Mouse (Mus musculus): ENCODE measurements at regions not wholly inside any gene's neighbourhood (a gene's known extent, or its start where the extent isn't known, plus 50 kb on each side); places are given as distances from the start of the nearest gene placed in this dataset.
A peak's percentile ranks its signal among the peaks of the same experiment; 100 is the strongest.

DNA sequence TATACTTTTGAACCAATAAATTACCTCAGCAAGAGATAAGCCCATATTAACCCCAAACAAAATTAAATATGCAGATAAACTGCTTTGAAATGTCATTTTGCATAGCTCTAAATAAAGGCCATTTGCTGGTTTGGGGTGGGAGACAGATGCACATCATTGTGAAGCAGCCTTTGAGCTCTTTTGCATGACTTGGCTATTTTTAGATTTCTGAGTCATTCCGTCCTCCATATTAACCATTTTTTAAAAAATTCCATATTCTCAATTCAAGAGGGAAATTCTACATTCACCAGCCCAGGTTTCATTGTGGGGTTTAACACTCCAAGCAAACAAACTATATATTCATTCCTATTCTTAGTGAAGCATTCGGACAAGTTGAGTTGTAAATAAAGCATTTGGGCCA, 177.6 kb upstream of the Pde3a start:
- no peak overlapping the region for H3K9ac ChIP-seq (ENCODE audit: low read depth, low read length)
- no peak overlapping the region for H3K27ac ChIP-seq (ENCODE audit: low read length)
- WGBS: 78% methylated on average over 2 of the region's 2 CpGs
- H3K27me3 ChIP-seq (replicated peaks; ENCODE audit: control insufficient read depth, insufficient read depth, low read length): no peaks in the 10 kb centered on the region
- no peak for ATAC-seq
- no peak overlapping the region for H3K4me3 ChIP-seq (ENCODE audit: low read length)
- H3K4me2 ChIP-seq (ENCODE audit: low read depth, low read length): no peak overlapping the region
- no peaks in the 10 kb centered on the region for H3K9me3 ChIP-seq (ENCODE audit: control insufficient read depth, low read length)
- no peaks in the 10 kb centered on the region for H3K4me1 ChIP-seq (ENCODE audit: control insufficient read depth, insufficient read depth, low read length)
- H3K36me3 ChIP-seq (ENCODE audit: control insufficient read depth, insufficient read depth, low read length): no peaks in the 10 kb centered on the region

DNA sequence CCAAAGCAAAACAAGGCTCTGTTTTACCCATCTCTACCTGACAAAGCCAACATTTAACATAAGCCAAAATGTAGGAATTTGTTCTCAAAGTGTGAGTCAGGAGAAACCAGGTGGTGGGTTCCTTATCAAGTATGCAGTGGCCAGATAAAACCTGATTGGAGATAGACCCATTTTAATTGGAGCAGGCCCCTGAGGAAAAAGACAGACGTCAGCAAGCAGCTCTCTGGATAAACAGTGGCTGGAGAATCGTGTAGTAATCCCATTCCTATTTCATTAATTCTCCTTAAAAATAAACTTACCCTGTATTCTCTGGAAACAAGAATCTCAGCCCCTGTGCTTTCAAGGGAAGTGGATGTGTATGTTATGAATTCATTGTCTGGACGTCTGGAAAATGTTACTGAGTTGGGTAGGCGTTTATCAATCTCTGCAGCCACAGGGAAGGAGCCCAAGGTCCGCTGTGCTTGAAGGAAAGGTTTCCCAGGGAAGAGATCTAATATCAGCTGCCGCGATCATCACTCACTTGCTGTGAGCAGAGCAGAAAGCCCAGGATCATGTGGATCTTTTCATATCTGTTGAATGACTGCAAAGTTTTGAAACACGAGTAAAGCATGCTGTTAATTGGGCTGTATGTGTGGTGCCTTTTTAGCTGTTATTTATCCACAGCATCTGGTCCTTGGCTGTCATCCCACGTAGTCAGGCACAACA, 157.8 kb upstream of the Pde3a start:
- Histone ChIP-seq H3K9me3 (ENCODE audit: control insufficient read depth, low read length) (no peaks in the 10 kb centered on the region), H3K4me3 (ENCODE audit: low read length) (no peak overlapping the region), H3K9ac (ENCODE audit: low read depth, low read length) (no peak overlapping the region), H3K27me3 (replicated peaks; ENCODE audit: control insufficient read depth, insufficient read depth, low read length) (no peaks in the 10 kb centered on the region), H3K4me2 (ENCODE audit: low read depth, low read length) (no peak overlapping the region), H3K27ac (ENCODE audit: low read length) (peak overlapping the region; percentile 29), H3K4me1 (ENCODE audit: control insufficient read depth, insufficient read depth, low read length) (no peaks in the 10 kb centered on the region; the same call in 1 of the 2 replicates), H3K36me3 (ENCODE audit: control insufficient read depth, insufficient read depth, low read length) (no peaks in the 10 kb centered on the region)
- WGBS: 32% methylated on average over 9 of the region's 9 CpGs
- peak; percentile 65 for ATAC-seq

DNA sequence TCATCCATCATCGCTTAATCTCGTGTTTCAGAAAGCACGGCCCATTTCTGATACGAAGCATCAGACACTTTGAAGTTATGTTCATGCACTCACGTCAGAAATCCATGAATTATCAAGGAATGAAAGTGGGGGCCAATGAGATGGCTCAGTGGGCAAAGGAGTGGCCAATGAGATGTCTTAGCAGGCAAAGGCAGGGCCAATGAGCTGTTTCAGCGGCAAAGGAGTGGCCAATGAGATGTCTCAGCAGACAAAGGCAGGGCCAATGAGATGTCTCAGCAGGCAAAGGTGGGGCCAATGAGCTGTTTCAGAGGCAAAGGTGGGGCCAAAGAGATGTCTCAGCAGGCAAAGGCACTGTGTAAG, 157.3 kb upstream of the Pde3a start:
- 60% methylated on average over 6 of the region's 6 CpGs for WGBS
- Histone ChIP-seq H3K27me3 (replicated peaks; ENCODE audit: control insufficient read depth, insufficient read depth, low read length) (no peaks in the 10 kb centered on the region), H3K4me1 (ENCODE audit: control insufficient read depth, insufficient read depth, low read length) (no peaks in the 10 kb centered on the region; the same call in 1 of the 2 replicates), H3K9me3 (ENCODE audit: control insufficient read depth, low read length) (no peaks in the 10 kb centered on the region), H3K36me3 (ENCODE audit: control insufficient read depth, insufficient read depth, low read length) (no peaks in the 10 kb centered on the region), H3K4me2 (ENCODE audit: low read depth, low read length) (no peak overlapping the region), H3K27ac (ENCODE audit: low read length) (no peak overlapping the region), H3K4me3 (ENCODE audit: low read length) (no peak overlapping the region), H3K9ac (ENCODE audit: low read depth, low read length) (no peak overlapping the region)
- peak; percentile 11; the same call in 1 of the 2 replicates for ATAC-seq

GRCm38 (mm10) chr6:141097338-141098122, 151.5 kb upstream of the Pde3a start:
- H3K27ac ChIP-seq (ENCODE audit: low read length): no peak overlapping the region
- no peak overlapping the region for H3K4me2 ChIP-seq (ENCODE audit: low read depth, low read length)
- H3K36me3 ChIP-seq (ENCODE audit: control insufficient read depth, insufficient read depth, low read length): no peaks in the 10 kb centered on the region
- WGBS: 52% methylated on average over 13 of the region's 13 CpGs
- H3K4me1 ChIP-seq (ENCODE audit: control insufficient read depth, insufficient read depth, low read length): 0 out of 2 replicates have a peak, but pooled peaks cover 5% of the 10 kb centered on the region
- no peak for ATAC-seq
- no peak overlapping the region for H3K4me3 ChIP-seq (ENCODE audit: low read length)
- no peak overlapping the region for H3K9ac ChIP-seq (ENCODE audit: low read depth, low read length)
- no peaks in the 10 kb centered on the region for H3K9me3 ChIP-seq (ENCODE audit: control insufficient read depth, low read length)
- H3K27me3 ChIP-seq (replicated peaks; ENCODE audit: control insufficient read depth, insufficient read depth, low read length): no peaks in the 10 kb centered on the region

- no peaks in the 10 kb centered on the region for H3K9me3 ChIP-seq (ENCODE audit: control insufficient read depth, low read length)
- H3K4me2 ChIP-seq (ENCODE audit: low read depth, low read length): no peak overlapping the region
- no peak overlapping the region for H3K9ac ChIP-seq (ENCODE audit: low read depth, low read length)
- H3K36me3 ChIP-seq (ENCODE audit: control insufficient read depth, insufficient read depth, low read length): no peaks in the 10 kb centered on the region
- H3K27me3 ChIP-seq (replicated peaks; ENCODE audit: control insufficient read depth, insufficient read depth, low read length): no peaks in the 10 kb centered on the region
- no peaks in the 10 kb centered on the region for H3K4me1 ChIP-seq (ENCODE audit: control insufficient read depth, insufficient read depth, low read length)
- 63% methylated on average over 5 of the region's 5 CpGs for WGBS
- no peak overlapping the region for H3K4me3 ChIP-seq (ENCODE audit: low read length)
- ATAC-seq: no peak
- H3K27ac ChIP-seq (ENCODE audit: low read length): no peak overlapping the region
These were observed 130.8 kb upstream of the Pde3a start for GRCm38 (mm10) chr6:141118287-141118686.

DNA sequence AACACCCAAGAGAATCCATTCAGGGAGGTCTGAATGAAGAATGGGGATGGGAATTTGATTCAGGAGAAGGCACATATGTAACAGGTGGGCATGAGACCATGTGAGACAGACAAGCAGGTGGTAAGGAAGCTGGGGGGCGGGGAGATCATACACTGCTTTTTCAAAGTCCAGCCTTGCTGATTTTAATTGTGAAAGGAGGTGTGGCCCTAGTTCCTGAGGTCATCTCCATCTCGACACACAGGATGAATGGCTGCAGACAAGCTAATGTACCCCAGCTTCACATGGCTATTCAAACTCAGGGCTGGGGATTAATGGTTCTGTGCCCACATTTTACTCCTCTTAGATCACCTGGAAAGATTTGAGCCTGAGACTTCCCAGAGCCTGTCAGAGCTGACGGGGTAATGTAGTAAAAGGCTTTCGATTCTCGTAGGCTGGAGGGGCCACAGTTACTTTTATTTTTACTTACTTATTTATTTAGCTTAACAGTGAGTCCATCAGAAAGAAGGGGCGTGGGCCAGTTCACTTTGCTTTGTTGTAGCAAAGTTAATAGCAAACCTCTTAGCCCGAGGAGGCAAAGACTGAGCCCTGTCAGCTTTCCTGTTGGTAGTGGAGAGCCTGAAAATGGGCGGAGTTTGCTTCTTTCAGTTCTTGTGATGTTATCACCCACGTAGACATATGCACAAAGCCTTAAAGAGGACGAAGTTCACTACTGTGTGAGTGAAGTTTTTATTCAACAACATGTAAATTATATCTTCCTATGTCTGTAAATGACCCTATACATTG, 122.3 kb upstream of the Pde3a start:
- H3K27ac ChIP-seq (ENCODE audit: low read length): no peak overlapping the region
- H3K9me3 ChIP-seq (ENCODE audit: control insufficient read depth, low read length): no peaks in the 10 kb centered on the region
- H3K27me3 ChIP-seq (replicated peaks; ENCODE audit: control insufficient read depth, insufficient read depth, low read length): no peaks in the 10 kb centered on the region
- ATAC-seq: peak; percentile 91
- 30% methylated on average over 10 of the region's 10 CpGs for WGBS
- H3K4me3 ChIP-seq (ENCODE audit: low read length): peak overlapping the region; percentile 3; the same call in 1 of the 2 replicates
- peak overlapping the region; percentile 34 for H3K4me2 ChIP-seq (ENCODE audit: low read depth, low read length)
- H3K4me1 ChIP-seq (ENCODE audit: control insufficient read depth, insufficient read depth, low read length): no peaks in the 10 kb centered on the region
- H3K36me3 ChIP-seq (ENCODE audit: control insufficient read depth, insufficient read depth, low read length): no peaks in the 10 kb centered on the region
- no peak overlapping the region for H3K9ac ChIP-seq (ENCODE audit: low read depth, low read length)

GRCm38 (mm10) chr6:141129596-141129995, 119.5 kb upstream of the Pde3a start:
- no peaks in the 10 kb centered on the region for H3K27me3 ChIP-seq (replicated peaks; ENCODE audit: control insufficient read depth, insufficient read depth, low read length)
- H3K9ac ChIP-seq (ENCODE audit: low read depth, low read length): no peak overlapping the region
- no peaks in the 10 kb centered on the region for H3K4me1 ChIP-seq (ENCODE audit: control insufficient read depth, insufficient read depth, low read length)
- no peak overlapping the region for H3K4me3 ChIP-seq (ENCODE audit: low read length)
- no peaks in the 10 kb centered on the region for H3K9me3 ChIP-seq (ENCODE audit: control insufficient read depth, low read length)
- no peak overlapping the region for H3K4me2 ChIP-seq (ENCODE audit: low read depth, low read length)
- no peak overlapping the region for H3K27ac ChIP-seq (ENCODE audit: low read length)
- H3K36me3 ChIP-seq (ENCODE audit: control insufficient read depth, insufficient read depth, low read length): no peaks in the 10 kb centered on the region
- ATAC-seq: no peak
- WGBS: 88% methylated on average over 1 of the region's 1 CpGs

DNA sequence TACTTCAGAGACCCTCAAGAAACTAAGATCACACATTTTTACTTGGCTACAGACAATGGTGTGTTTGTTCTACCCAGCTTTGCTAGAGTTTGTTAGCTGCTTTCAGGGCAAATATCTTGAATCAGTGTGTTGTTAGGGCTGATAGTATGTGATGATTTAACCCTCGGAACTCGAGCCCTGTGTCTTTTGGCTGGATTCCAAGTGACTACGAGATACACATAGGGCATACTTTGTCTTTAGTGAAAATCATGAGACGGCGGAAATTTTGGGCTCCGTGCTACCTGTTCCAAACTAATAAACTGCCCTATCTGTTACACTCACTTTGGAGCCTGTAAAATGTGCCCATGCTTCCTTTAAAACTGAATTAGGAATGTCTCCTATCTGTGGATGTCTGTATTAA, 114.9 kb upstream of the Pde3a start:
- Histone ChIP-seq H3K9me3 (ENCODE audit: control insufficient read depth, low read length) (no peaks in the 10 kb centered on the region), H3K4me3 (ENCODE audit: low read length) (no peak overlapping the region), H3K36me3 (ENCODE audit: control insufficient read depth, insufficient read depth, low read length) (no peaks in the 10 kb centered on the region), H3K27me3 (replicated peaks; ENCODE audit: control insufficient read depth, insufficient read depth, low read length) (no peaks in the 10 kb centered on the region), H3K4me1 (ENCODE audit: control insufficient read depth, insufficient read depth, low read length) (no peaks in the 10 kb centered on the region), H3K27ac (ENCODE audit: low read length) (no peak overlapping the region), H3K9ac (ENCODE audit: low read depth, low read length) (no peak overlapping the region), H3K4me2 (ENCODE audit: low read depth, low read length) (no peak overlapping the region)
- no peak for ATAC-seq
- 47% methylated on average over 6 of the region's 6 CpGs for WGBS

GRCm38 (mm10) chr6:141136664-141137375, 112.2 kb upstream of the Pde3a start:
- 76% methylated on average over 12 of the region's 12 CpGs for WGBS

More at GRCm38 (mm10) chr6:141136664-141137375, 112.2 kb upstream of the Pde3a start:
- H3K27ac ChIP-seq (ENCODE audit: low read length): no peak overlapping the region
- H3K4me1 ChIP-seq (ENCODE audit: control insufficient read depth, insufficient read depth, low read length): peaks cover 4% of the 10 kb centered on the region; the same call in 1 of the 2 replicates
- no peak for ATAC-seq
- H3K9ac ChIP-seq (ENCODE audit: low read depth, low read length): no peak overlapping the region
- H3K4me3 ChIP-seq (ENCODE audit: low read length): no peak overlapping the region
- no peaks in the 10 kb centered on the region for H3K9me3 ChIP-seq (ENCODE audit: control insufficient read depth, low read length)
- H3K36me3 ChIP-seq (ENCODE audit: control insufficient read depth, insufficient read depth, low read length): no peaks in the 10 kb centered on the region
- no peak overlapping the region for H3K4me2 ChIP-seq (ENCODE audit: low read depth, low read length)
- no peaks in the 10 kb centered on the region for H3K27me3 ChIP-seq (replicated peaks; ENCODE audit: control insufficient read depth, insufficient read depth, low read length)
